Mouse (Mus musculus) layer of hippocampus, adult 9-11 months (tissue): ENCODE measurements at regions not wholly inside any gene's neighbourhood (a gene's known extent, or its start where the extent isn't known, plus 50 kb on each side); places are given as distances from the start of the nearest gene placed in this dataset.
A peak's percentile ranks its signal among the peaks of the same experiment; 100 is the strongest.

Experiments
- DNase-seq: peaks from one replicate; pipeline ENCODE4 v3.0.0; 2022

DNA sequence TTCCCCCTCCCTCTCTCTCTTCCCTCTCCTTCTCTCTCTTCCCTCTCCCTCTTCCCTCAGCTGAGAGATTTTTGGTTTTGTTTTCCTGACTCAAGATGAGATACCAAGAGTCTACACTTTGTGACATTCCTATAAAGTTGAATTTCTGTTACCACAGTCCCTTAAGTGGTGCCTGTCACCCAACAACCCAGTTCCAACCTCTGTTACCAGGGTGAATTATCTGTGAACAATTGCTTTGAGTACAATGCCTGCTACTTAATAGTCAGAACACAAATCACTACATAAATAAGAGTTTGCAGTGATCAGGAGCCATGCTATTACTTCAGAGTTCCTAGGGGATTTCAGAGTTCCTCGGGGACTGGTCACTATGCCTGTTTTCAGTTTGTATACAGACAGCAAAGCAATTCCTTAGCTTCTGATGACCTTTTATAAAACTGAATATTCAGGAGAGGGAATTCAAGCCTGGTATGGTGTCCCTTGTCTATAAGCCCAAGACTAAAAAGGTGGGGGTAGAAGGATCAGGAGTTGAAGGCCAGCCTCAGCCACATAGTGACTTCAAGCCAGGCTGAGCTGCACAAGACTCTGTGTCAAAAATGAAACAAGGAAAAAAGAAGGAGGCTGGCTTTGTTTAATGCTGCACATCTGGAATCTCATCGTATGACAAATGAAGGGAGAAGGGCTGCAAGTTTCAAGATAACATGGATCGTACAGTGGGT, 99.2 kb upstream of the F13a1 start:
- DNase-seq: no peak

DNA sequence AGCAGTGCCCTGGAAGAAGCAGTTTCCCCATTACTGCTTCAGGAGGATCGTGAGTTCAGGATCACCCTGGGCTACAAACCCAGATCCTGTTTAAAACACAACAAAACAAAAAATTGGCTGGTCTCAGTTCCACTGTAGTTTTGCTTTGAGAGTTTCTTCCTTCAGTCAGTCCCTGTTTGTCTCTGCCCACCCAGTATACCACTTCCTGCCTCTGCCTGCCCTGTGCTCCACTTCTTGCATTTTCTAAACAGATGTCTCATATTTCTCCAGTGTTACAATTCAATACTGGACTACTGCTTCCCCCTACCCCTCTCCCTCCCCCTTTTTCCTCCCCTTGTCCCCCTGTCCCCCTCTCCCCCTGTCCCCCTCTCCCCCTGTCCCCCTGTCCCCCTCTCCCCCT, 98.6 kb upstream of the F13a1 start:
- no peak for DNase-seq

DNA sequence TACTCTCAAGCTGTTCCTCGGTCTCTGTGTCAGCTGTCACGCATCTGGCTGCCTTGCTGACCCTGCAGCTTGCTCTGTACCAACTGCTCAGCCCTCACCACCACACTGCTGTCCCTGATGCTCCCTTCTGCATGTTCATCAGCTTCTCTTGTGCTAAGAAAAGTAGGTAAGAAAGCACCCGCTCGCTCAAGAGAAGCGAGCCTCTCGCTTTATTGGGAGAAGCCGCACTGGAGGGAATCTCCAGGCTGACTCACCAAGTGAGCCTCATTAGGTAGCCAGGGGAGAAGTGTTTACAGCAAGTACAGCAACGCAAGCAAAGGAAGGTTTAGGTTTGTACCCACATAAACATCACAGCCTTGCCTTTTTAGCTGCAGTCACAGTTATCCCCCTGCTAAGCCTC, 97.7 kb upstream of the F13a1 start:
- DNase-seq: no peak

DNA sequence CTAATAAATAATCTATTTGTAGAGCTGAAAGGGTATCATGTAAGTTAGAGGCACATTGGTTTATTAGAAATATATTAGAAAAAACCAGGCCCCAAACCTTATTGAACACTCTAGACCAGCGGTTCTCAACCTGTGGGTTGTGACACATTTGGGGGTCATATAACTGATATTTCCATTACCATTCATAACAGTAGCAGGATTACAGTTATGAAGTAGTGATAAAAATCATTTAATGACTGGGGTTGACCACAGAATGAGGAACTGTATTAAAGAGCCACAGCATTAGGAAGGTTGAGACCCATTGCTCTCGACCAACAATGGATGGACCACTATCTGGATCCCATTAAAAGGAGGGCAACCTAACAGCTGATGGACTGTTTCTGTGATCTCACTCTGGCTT, 92.8 kb upstream of the F13a1 start:
- DNase-seq: no peak

DNA sequence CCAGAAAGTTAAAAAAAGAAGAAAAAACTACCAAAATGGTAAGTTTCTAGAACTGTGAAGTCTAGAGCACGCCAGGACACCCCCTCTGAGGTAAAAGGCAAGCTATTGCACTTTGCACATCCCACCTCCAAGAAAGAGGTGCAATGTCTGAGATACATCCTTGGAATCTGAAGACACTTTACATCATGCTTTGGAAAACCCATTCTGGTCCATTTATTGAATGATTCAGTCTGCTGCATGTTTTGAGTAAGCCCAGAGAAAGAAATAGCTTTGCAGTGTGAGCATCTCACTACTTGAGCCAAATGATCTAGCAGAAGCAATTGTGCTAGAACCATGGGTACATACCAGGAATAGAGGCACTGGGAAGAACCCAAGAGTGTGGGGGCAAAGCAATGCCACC, 85.1 kb upstream of the F13a1 start:
- DNase-seq: no peak

DNA sequence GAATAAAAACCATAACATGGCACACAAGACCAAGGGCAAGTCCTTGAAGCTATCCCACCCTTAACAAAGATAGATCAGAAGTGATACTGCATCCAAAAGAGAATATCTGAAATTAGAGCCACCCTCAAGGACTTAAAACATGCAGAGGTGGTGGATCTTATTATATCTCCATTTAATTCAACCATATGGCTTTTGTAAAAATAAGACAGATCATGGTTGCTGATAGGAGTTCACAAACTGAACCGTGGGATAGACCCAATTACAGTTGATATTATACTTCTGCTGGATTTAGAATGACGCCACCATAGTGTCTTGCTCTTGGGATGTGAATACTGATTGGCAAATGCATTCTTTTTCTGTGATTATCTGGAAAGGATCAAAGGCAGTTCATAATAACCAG, 84.5 kb upstream of the F13a1 start:
- no peak for DNase-seq

DNA sequence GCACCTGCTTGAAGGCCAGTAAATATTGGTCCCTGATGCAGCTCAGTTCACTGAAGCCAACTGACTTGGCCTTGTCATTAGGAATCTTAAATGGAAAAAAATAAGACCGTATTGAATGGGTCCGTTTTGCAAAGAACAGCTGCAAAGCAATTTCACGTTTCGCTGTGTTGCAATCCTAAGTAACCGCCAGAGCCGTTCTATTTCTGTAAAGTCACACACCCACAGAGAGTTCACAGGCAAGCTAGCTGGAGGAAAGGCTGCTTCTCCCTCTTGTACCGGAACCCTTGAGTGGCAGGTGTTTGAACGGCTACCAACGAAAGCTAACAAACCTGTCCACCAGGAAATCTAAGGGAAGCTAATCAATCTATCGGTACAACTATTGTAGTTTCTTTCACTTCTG, 80.6 kb upstream of the F13a1 start:
- peak; percentile 69 for DNase-seq

DNA sequence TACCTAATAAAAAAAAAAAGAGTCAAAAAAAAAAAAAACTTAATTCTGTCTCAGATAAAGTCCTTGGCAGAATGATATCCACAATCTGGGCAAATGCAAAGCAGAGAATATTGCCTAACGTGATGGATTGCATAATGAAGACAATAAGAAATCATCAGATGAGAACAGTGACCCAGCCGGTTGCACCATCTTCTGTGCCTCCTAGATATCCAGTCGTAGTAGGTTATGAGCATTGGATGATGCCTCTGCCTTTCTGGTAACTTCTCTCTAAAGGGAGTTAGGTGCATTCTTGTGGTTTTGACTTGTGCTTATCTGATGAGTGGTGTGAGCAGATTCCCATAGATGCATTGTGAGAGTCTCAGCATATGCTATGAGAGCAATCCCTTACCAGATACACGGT, 71.6 kb upstream of the F13a1 start:
- no peak for DNase-seq

DNA sequence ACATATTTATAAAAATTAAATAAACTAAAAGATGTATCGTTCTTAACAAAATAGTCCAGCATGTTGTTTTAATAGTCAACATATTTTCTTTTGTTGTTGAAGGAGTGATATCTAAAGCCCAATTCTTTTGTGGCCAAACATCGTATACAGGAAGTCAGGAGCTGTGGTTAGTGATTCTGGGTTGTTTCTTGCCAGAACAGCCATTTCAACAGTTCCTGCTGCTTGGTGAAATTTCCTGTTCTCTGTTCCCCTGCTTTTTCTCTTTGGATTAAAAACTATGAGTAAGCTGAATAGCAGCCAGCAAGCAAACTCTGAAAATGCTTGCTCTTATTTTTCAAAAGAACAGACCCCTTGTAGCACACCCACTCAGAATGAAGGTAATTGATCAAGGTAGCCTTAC, 70.2 kb upstream of the F13a1 start:
- DNase-seq: no peak

DNA sequence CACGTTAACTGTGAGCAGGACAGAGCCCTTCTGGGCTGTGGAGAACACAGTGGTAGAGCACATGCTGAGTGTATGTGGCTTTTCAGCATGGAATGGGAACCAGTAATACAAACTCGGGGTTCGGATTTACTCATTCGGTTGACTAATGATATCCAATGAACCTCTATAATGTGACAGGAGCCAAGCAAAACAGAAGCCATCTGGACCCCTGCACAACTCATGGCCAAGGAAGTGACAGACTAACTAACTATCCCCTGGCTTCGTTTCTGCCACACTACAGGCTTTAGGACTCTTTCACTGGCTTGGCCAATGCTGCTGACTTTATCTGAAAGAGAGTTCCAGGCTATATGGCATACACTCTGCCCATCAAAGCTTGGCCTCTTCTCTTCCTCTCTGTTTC, 64.3 kb upstream of the F13a1 start:
- no peak for DNase-seq

DNA sequence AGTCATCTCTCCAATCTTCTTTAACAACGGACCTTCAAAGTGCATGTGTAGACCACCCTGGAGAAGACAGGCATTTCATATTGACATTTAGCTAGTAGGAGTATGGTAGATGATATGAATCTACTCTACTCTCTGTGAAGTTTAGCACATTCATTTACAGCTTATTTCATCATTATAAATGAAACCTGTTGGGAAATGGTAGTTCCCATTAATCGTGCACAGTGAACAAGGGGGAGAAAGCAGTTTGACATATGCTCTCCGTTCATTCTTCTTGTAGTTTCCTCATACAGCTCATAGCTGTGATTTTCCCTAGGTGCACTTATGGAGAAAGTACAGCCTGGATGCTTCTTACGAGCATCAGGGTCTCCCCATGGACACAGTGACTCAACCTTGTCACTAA, 61.7 kb upstream of the F13a1 start:
- DNase-seq: no peak

DNA sequence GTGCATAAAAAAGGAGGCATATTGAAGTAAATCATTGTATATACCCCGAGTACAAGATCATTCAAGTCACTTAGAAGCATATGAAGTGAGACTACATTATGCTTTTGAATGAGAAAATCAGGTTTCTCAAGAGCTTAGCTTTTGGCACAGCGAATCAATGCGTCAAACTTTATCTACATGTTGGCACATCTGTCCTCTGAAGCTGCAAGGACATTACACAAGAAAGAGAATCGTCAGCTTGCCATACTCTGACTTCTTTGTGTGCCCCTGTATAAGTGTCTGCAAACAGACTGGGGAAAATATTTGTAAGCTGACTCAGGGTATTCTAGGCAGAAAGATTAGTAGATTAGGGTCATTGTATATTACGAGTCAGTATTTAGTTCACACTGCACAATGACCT, 57.7 kb upstream of the F13a1 start:
- no peak for DNase-seq

DNA sequence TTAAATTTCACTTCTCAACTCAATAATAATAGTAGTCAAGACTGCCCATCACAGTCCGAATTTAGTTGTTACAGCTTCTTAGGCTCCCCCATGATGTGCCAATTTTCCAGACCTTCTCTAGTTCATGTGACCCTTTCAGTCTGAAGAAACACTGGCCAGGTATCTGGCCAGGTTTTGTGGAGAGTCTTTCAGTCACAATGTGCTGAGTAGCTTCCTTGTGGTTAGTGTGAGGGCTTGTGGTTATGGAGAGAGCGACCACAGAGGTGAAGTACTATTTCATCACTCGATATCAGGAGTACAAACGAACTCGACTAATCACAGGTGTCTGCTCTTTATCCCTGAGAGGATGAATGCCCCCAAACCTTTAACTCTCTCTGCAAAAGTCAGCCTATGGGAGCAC, 56.0 kb upstream of the F13a1 start:
- DNase-seq: no peak

DNA sequence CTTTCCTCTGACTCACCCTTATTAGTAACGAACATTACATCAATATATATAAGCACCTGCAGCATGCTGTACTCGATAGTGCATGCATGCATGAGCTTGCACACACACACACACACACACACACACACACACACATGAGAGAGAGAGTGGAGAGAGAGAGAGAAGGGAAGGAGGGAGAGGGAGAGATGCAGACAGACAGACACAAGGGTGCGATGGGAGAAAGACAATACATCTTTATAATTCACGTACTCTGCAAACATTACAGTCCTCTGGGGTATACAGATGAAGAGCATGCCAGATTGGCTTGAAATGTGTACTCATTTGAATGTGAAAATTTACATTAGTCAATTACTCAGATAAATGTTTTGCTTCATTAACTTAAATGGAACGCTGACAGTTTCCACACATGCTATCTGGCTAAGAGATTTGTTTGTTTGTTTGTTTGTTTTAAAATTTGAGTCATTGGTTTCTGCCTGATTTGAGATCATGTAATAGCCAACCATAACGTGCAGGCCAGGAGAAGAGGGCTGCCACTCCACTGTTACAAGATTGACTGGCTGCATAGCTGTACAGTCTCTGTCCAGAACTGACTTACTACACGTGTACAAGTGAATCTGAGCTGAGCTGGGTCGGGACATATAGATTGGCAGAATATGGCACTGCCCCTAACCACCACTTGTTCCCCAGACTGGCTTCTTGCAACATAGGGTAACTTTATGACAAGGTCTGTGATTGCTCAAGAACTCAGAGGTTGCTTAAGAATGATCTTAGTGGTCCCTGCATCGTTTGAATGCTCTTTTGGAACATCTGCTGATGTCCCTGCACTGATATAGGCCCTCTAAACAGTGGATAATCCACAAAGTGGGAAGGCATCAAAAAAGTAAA, 54.6 kb upstream of the F13a1 start:
- no peak for DNase-seq

DNA sequence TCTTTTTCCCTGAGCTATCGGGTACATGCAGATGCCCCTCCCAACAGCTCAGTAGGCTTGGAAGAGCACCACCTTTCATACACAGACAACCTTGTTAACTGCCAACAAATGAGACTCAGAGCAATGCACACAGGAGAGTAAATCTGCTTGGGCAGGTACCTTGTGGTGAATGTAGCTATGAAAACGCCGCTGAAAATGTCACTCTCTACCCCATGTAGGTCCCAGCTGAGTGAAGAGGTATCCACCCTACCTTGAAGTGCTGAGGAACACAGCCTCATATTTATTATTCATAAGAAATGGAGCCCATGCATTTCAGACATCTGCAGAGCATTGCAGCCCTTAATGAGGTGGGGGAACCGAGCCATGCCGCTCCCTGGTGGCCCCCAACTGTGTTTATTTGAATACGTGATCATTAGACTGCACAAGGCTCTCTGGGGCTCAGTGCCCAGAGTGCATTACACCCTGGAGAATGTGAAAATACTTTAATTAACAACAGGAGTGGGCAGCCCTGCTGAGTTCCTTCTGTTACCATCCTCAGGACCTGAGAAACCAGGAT, 53.8 kb upstream of the F13a1 start:
- peak; percentile 55 for DNase-seq

DNA sequence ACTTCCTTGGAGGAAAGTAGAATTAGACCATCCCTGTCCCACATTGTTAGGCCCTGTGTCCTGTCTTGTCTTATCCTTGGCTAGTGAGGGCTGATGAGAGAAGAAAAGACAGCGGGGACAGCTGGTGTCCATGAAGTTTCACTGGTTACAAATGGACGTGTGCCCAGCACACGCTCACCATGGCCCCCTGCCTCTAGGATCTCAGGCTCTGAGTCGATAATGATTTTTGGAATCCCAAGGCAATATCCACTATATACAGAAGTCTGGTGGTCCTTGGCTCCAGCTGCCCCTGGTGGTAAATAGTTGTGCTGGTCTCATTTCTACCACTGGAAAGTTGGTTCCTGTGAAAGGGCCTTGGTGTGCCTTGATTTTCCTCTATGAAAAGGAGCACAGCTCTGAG, 51.7 kb upstream of the F13a1 start:
- no peak for DNase-seq
